Comparison of ENCODE assay signal across 17 mouse cellular contexts in genomic region chr2:43208223-43208622, GRCm38 (mm10).
A peak's percentile ranks its signal among the peaks of the same experiment; 100 is the strongest.
DNase-seq lines count a peak whose midpoint lies in the region; ATAC-seq and TF ChIP-seq lines count a peak whose summit lies in the region.
"Had no signal": no experiment of that assay in that cellular context is flagged by ENCODE, and none has a peak within 500 bp of the region (broad histone marks: within the 10 kb centered on the region; RNA-seq: fewer than 3 reads in every experiment).

No protein-coding gene starts in this region.

- peak; percentile 6 to 27 for DNase-seq in left cerebral cortex, postnatal 25 days (ENCODE audit: low spot score in 2 of 2)
- no peak for DNase-seq in left cerebral cortex, postnatal 4 days
- peak; percentile 46 for DNase-seq in brain, embryonic 18.5 days (ENCODE audit: low read depth, low spot score)
- peak; percentile 54 for DNase-seq in forebrain, postnatal 0 days
- DNase-seq in heart, postnatal 4 days, result no peak
- DNase-seq in urinary bladder, adult 18-20 months (ENCODE audit: low spot score in 2 of 2), result no peak
- DNase-seq in heart, postnatal 36 days, result no peak
- DNase-seq: cerebellum, adult 8-10 months; layer of hippocampus, adult 9-11 months; liver, embryonic 13.5 days; right cerebral cortex, postnatal 25 days had no signal

- H3K36me3 ChIP-seq in forebrain, postnatal 0 days (ENCODE audit: insufficient read depth), result no peaks in the 10 kb centered on the region
- no peaks in the 10 kb centered on the region for H3K36me3 ChIP-seq in midbrain, embryonic 15.5 days (replicated peaks)
- H3K36me3 ChIP-seq: intestine, embryonic 15.5 days; limb, embryonic 10.5 days; liver, embryonic 13.5 days had no signal

- peak; percentile 93 for ATAC-seq in forebrain, postnatal 0 days
- peak; percentile 95 for ATAC-seq in midbrain, embryonic 15.5 days (replicated peaks)
- ATAC-seq: CD4-positive, CD25-positive, alpha-beta regulatory T cell, adult 4 months; intestine, embryonic 15.5 days; lung, postnatal 0 days had no signal

- intact Hi-C loops in left cerebral cortex, postnatal 25 days (cut with DNase I), result no loop called here
- intact Hi-C loops in left cerebral cortex, postnatal 4 days (cut with DNase I), result no loop called here
- intact Hi-C loops in heart, postnatal 36 days (cut with DNase I), result no loop called here

- H3K4me1 ChIP-seq in forebrain, postnatal 0 days (ENCODE audit: insufficient read depth), result no peaks in the 10 kb centered on the region
- peaks cover 4% of the 10 kb centered on the region; the same call in 1 of the 2 replicates for H3K4me1 ChIP-seq in midbrain, embryonic 15.5 days
- H3K4me1 ChIP-seq: intestine, embryonic 15.5 days; limb, embryonic 10.5 days; liver, embryonic 13.5 days had no signal

- WGBS in forebrain, postnatal 0 days, result 25% methylated on average over 3 of the region's 3 CpGs
- WGBS in midbrain, embryonic 15.5 days, result 48% methylated on average over 3 of the region's 3 CpGs

- H3K9ac ChIP-seq in forebrain, postnatal 0 days, result no peak overlapping the region
- no peak overlapping the region for H3K9ac ChIP-seq in midbrain, embryonic 15.5 days
- H3K9ac ChIP-seq: intestine, embryonic 15.5 days; liver, embryonic 13.5 days had no signal

- H3K4me2 ChIP-seq in forebrain, postnatal 0 days (ENCODE audit: low read depth), result no peak overlapping the region
- H3K4me2 ChIP-seq in midbrain, embryonic 15.5 days, result no peak overlapping the region
- H3K4me2 ChIP-seq: intestine, embryonic 15.5 days; liver, embryonic 13.5 days had no signal

- H3K27ac ChIP-seq in forebrain, postnatal 0 days (ENCODE audit: low read depth, low read length), result 0 out of 2 replicates have a peak overlapping the region, but pooled peaks have one; percentile 23
- peak overlapping the region; percentile 65 for H3K27ac ChIP-seq in midbrain, embryonic 15.5 days
- H3K27ac ChIP-seq: intestine, embryonic 15.5 days; kidney, postnatal 0 days; limb, embryonic 10.5 days; liver, embryonic 13.5 days had no signal

- H3K27me3 ChIP-seq in forebrain, postnatal 0 days (ENCODE audit: insufficient read depth, low read length), result no peaks in the 10 kb centered on the region
- no peaks in the 10 kb centered on the region for H3K27me3 ChIP-seq in midbrain, embryonic 15.5 days (replicated peaks)
- H3K27me3 ChIP-seq: intestine, embryonic 15.5 days; liver, embryonic 13.5 days had no signal

- no peaks in the 10 kb centered on the region for H3K9me3 ChIP-seq in forebrain, postnatal 0 days (ENCODE audit: low read length)
- no peaks in the 10 kb centered on the region for H3K9me3 ChIP-seq in midbrain, embryonic 15.5 days
- H3K9me3 ChIP-seq: intestine, embryonic 15.5 days; limb, embryonic 10.5 days; liver, embryonic 13.5 days had no signal

- TF ChIP-seq CTCF in forebrain, postnatal 0 days (IDR thresholded peaks at IDR 0.05; ENCODE audit: low read depth), result no peak

- no peak overlapping the region for H3K4me3 ChIP-seq in forebrain, postnatal 0 days (ENCODE audit: low read depth, low read length)
- no peak overlapping the region for H3K4me3 ChIP-seq in midbrain, embryonic 15.5 days
- H3K4me3 ChIP-seq: intestine, embryonic 15.5 days; limb, embryonic 10.5 days; liver, embryonic 13.5 days had no signal

Comparison
In these comparisons a context has a peak if more than half of its experiments do, and no peak if none do; other contexts are left out.
1. DNase-seq: peak in left cerebral cortex, postnatal 25 days (2 of 2), brain, embryonic 18.5 days (single experiment) and forebrain, postnatal 0 days (single experiment); none in left cerebral cortex, postnatal 4 days (single experiment), heart, postnatal 4 days (single experiment), urinary bladder, adult 18-20 months (0 of 2) and heart, postnatal 36 days (0 of 2).